10 mouse cellular contexts compared by ENCODE assay signal in the genomic region with DNA sequence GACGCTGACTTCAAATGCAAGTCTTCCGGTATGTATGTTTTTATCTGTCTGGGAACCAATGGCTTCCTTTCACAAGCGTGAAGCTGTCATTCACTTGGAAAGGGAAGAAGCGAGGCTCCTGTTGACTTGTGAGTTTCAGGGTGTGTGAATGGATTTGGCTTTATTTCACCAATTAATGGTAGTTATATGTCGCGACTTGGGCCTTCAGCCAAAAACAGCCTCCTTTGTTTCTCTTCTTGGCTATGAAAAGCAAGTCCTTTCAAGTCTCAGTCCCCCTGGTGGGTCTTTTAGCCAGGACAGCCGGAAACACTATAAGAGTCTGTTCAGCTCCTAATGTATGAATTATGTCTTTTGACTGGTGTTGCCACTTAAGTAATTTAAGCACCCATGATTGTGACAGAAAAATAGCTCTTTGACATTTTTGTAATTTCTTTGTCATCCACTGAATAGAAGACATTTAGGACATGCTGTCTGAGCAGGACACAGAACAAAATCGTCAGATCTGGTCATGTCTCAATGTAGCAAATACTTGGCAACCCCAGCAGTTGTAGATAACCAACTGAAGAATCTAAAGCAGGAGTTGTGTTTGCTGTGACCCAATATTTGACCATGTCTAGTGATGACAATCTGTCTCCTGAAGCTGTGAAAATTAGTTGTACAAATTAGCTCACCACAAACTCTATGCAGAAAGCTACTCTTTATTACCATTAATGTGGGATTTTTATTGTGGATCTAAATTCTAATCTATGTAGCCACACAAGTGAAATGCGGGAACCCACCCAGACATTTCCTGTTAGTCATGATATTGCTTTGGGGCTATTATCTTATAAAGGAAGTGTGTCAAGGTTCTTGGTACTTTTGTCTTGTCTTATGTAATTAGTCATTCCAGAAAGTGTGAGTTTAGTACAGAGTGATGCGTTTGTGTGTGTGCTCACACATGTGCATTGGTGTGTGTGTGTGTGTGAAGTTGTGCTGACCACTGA. TPM values are rescaled to one million over a fixed set of nuclear protein-coding genes. Genes with fewer than 3 reads are reported as not detected.
A peak's percentile ranks its signal among the peaks of the same experiment; 100 is the strongest.
DNase-seq lines count a peak whose midpoint lies in the region; ATAC-seq lines count a peak whose summit lies in the region.
"Had no signal": no experiment of that assay in that cellular context is flagged by ENCODE, and none has a peak within 500 bp of the region (broad histone marks: within the 10 kb centered on the region; RNA-seq: fewer than 3 reads in every experiment).

No protein-coding gene starts in this region.

- 0 out of 2 replicates have a peak overlapping the region, but pooled peaks have one; percentile 20 for H3K4me2 ChIP-seq in kidney, embryonic 16.5 days (replicated peaks; ENCODE audit: low read depth, low read length)
- H3K4me2 ChIP-seq in hindbrain, embryonic 14.5 days (replicated peaks), result no peak overlapping the region
- H3K4me2 ChIP-seq: limb, embryonic 15.5 days had no signal

- no peaks in the 10 kb centered on the region for H3K36me3 ChIP-seq in kidney, embryonic 16.5 days (ENCODE audit: insufficient read depth, low read length)
- no peaks in the 10 kb centered on the region for H3K36me3 ChIP-seq in hindbrain, embryonic 14.5 days (replicated peaks; ENCODE audit: control insufficient read depth, insufficient read depth)
- H3K36me3 ChIP-seq: limb, embryonic 15.5 days had no signal

- H3K27me3 ChIP-seq in kidney, embryonic 16.5 days (ENCODE audit: insufficient read depth, low read length), result no peaks in the 10 kb centered on the region
- H3K27me3 ChIP-seq in hindbrain, embryonic 14.5 days (ENCODE audit: control insufficient read depth, insufficient read depth, low read length), result no peaks in the 10 kb centered on the region
- H3K27me3 ChIP-seq: limb, embryonic 15.5 days had no signal

- 0 out of 2 replicates have a peak overlapping the region, but pooled peaks have one; percentile 9 for H3K27ac ChIP-seq in kidney, embryonic 16.5 days (ENCODE audit: low read length)
- H3K27ac ChIP-seq in hindbrain, embryonic 14.5 days, result no peak overlapping the region
- H3K27ac ChIP-seq: limb, embryonic 15.5 days had no signal

- no peaks in the 10 kb centered on the region for H3K9me3 ChIP-seq in kidney, embryonic 16.5 days (ENCODE audit: low read length)
- H3K9me3 ChIP-seq in hindbrain, embryonic 14.5 days (ENCODE audit: control insufficient read depth, low read length), result no peaks in the 10 kb centered on the region
- H3K9me3 ChIP-seq: limb, embryonic 15.5 days had no signal

- peak; percentile 51; the same call in 1 of the 2 replicates for ATAC-seq in kidney, embryonic 16.5 days (ENCODE audit: low FRiP score, low TSS enrichment)
- peak; percentile 59; the same call in 1 of the 2 replicates for ATAC-seq in hindbrain, embryonic 14.5 days (ENCODE audit: low FRiP score)

- DNase-seq in kidney, adult 8-10 months, result no peak
- peak; percentile 31 for DNase-seq in right cerebral cortex, postnatal 10 days (ENCODE audit: low spot score in 2 of 2)
- DNase-seq in right cerebral cortex, postnatal 25 days, result no peak
- DNase-seq in hindbrain, embryonic 14.5 days (ENCODE audit: low spot score), result peak; percentile 53
- no peak for DNase-seq in retina, embryonic 14.5 days (ENCODE audit: low spot score)
- no peak for DNase-seq in c-Kit-positive CD71-positive TER-119-positive erythroid progenitor cells, embryonic 14.5 days (ENCODE audit: low spot score)
- DNase-seq: embryo, embryonic 11 days; gastrocnemius, postnatal 14 days had no signal

- peaks cover 6% of the 10 kb centered on the region for H3K4me1 ChIP-seq in kidney, embryonic 16.5 days (ENCODE audit: insufficient read depth, low read length)
- H3K4me1 ChIP-seq in hindbrain, embryonic 14.5 days (replicated peaks; ENCODE audit: control insufficient read depth, insufficient read depth, low read length), result no peaks in the 10 kb centered on the region
- H3K4me1 ChIP-seq: limb, embryonic 15.5 days had no signal

- WGBS in kidney, embryonic 16.5 days, result 49% methylated on average over 10 of the region's 10 CpGs
- WGBS in hindbrain, embryonic 14.5 days, result 42% methylated on average over 10 of the region's 10 CpGs

- no peak overlapping the region for H3K4me3 ChIP-seq in kidney, embryonic 16.5 days (ENCODE audit: low read length)
- H3K4me3 ChIP-seq in hindbrain, embryonic 14.5 days (replicated peaks; ENCODE audit: low read length), result no peak overlapping the region
- H3K4me3 ChIP-seq: limb, embryonic 15.5 days had no signal

- no peak overlapping the region for H3K9ac ChIP-seq in kidney, embryonic 16.5 days (replicated peaks; ENCODE audit: low read length)
- H3K9ac ChIP-seq in hindbrain, embryonic 14.5 days, result no peak overlapping the region
- H3K9ac ChIP-seq: limb, embryonic 15.5 days had no signal

RNA-seq across cellular contexts. Expression of a gene that starts 13.5 kb away (rescaled TPM):
- 3.1 TPM in 2 replicates for polyA plus RNA-seq in kidney, embryonic 16.5 days (2015; fragmentation: Nextera tagmentation; extraction: Ambion mirVana)
- 26.4 and 27.9 TPM in 2 replicates for polyA plus RNA-seq in hindbrain, embryonic 14.5 days (2014; fragmentation: Nextera tagmentation; extraction: Ambion mirVana)

Comparison
In these comparisons a context has a peak if more than half of its experiments do, and no peak if none do; other contexts are left out.
1. DNase-seq: peak in right cerebral cortex, postnatal 10 days (2 of 2) and hindbrain, embryonic 14.5 days (single experiment); none in kidney, adult 8-10 months (0 of 2), right cerebral cortex, postnatal 25 days (single experiment), retina, embryonic 14.5 days (single experiment) and c-Kit-positive CD71-positive TER-119-positive erythroid progenitor cells, embryonic 14.5 days (single experiment).